Mouse (Mus musculus): ENCODE results near the gene Ripply3. TPM values are rescaled to one million over a fixed set of nuclear protein-coding genes. Genes with fewer than 3 reads are reported as not detected.

The Ripply3 gene
- polyA plus RNA-seq (2012; ENCODE audit: insufficient read depth, insufficient read length, missing spikeins), result not detected in 2 replicates

GRCm38 (mm10) chr16:94327781-94328711 is at the start of gene Ripply3:
Gene Ripply3, plus strand, starts transcription at chr16:94328420.
- Histone ChIP-seq H3K4me3 (ENCODE audit: insufficient read depth, low read length) (peak within 1 kb of the TSS; percentile 41), H3K27ac (ENCODE audit: insufficient read depth, low read depth, low read length) (no peak within 1 kb of the TSS), H3K4me1 (ENCODE audit: control insufficient read depth, insufficient read depth, low read length) (peaks cover 3% of the 10 kb centered on the region; the same call in 1 of the 2 replicates)
- TF ChIP-seq POLR2A (IDR thresholded peaks at IDR 0.05; ENCODE audit: borderline replicate concordance, low read depth, low read length), result no peak
- no peak for TF ChIP-seq CTCF (IDR thresholded peaks at IDR 0.05; ENCODE audit: low read depth, low read length)

GRCm38 (mm10) chr16:94283972-94284371 is 44.2 kb upstream of the Ripply3 start:
- H3K4me3 ChIP-seq (ENCODE audit: insufficient read depth, low read length), result no peak overlapping the region
- H3K4me1 ChIP-seq (ENCODE audit: control insufficient read depth, insufficient read depth, low read length), result no peaks in the 10 kb centered on the region; the same call in 1 of the 2 replicates
- TF ChIP-seq CTCF (IDR thresholded peaks at IDR 0.05; ENCODE audit: low read depth, low read length) (no peak), POLR2A (IDR thresholded peaks at IDR 0.05; ENCODE audit: borderline replicate concordance, low read depth, low read length) (no peak)
- H3K27ac ChIP-seq (ENCODE audit: insufficient read depth, low read depth, low read length), result no peak overlapping the region

- Histone ChIP-seq H3K27ac (ENCODE audit: insufficient read depth, low read depth, low read length) (no peak overlapping the region), H3K4me3 (ENCODE audit: insufficient read depth, low read length) (no peak overlapping the region), H3K4me1 (ENCODE audit: control insufficient read depth, insufficient read depth, low read length) (peaks cover 4% of the 10 kb centered on the region)
- TF ChIP-seq POLR2A (IDR thresholded peaks at IDR 0.05; ENCODE audit: borderline replicate concordance, low read depth, low read length) (no peak), CTCF (IDR thresholded peaks at IDR 0.05; ENCODE audit: low read depth, low read length) (no peak)
Measured at GRCm38 (mm10) chr16:94287826-94288225, 40.4 kb upstream of the Ripply3 start.

GRCm38 (mm10) chr16:94289138-94290072 is 38.8 kb upstream of the Ripply3 start:
- peaks cover 4% of the 10 kb centered on the region for H3K4me1 ChIP-seq (ENCODE audit: control insufficient read depth, insufficient read depth, low read length)
- peak overlapping the region; percentile 69 for H3K4me3 ChIP-seq (ENCODE audit: insufficient read depth, low read length)
- TF ChIP-seq CTCF (IDR thresholded peaks at IDR 0.05; ENCODE audit: low read depth, low read length), result no peak
- TF ChIP-seq POLR2A (IDR thresholded peaks at IDR 0.05; ENCODE audit: borderline replicate concordance, low read depth, low read length), result no peak
- no peak overlapping the region for H3K27ac ChIP-seq (ENCODE audit: insufficient read depth, low read depth, low read length)

GRCm38 (mm10) chr16:94290073-94290999 is 37.9 kb upstream of the Ripply3 start:
- Histone ChIP-seq H3K4me3 (ENCODE audit: insufficient read depth, low read length) (peak overlapping the region; percentile 69), H3K4me1 (ENCODE audit: control insufficient read depth, insufficient read depth, low read length) (peaks cover 4% of the 10 kb centered on the region), H3K27ac (ENCODE audit: insufficient read depth, low read depth, low read length) (no peak overlapping the region)
- TF ChIP-seq POLR2A (IDR thresholded peaks at IDR 0.05; ENCODE audit: borderline replicate concordance, low read depth, low read length) (no peak), CTCF (IDR thresholded peaks at IDR 0.05; ENCODE audit: low read depth, low read length) (no peak)

GRCm38 (mm10) chr16:94291141-94291540 is 37.1 kb upstream of the Ripply3 start:
- TF ChIP-seq CTCF (IDR thresholded peaks at IDR 0.05; ENCODE audit: low read depth, low read length) (no peak), POLR2A (IDR thresholded peaks at IDR 0.05; ENCODE audit: borderline replicate concordance, low read depth, low read length) (no peak)
- H3K4me1 ChIP-seq (ENCODE audit: control insufficient read depth, insufficient read depth, low read length), result peaks cover 4% of the 10 kb centered on the region
- H3K27ac ChIP-seq (ENCODE audit: insufficient read depth, low read depth, low read length), result no peak overlapping the region
- no peak overlapping the region for H3K4me3 ChIP-seq (ENCODE audit: insufficient read depth, low read length)

- no peaks in the 10 kb centered on the region for H3K4me1 ChIP-seq (ENCODE audit: control insufficient read depth, insufficient read depth, low read length)
- H3K4me3 ChIP-seq (ENCODE audit: insufficient read depth, low read length), result no peak overlapping the region
- no peak overlapping the region for H3K27ac ChIP-seq (ENCODE audit: insufficient read depth, low read depth, low read length)
- TF ChIP-seq CTCF (IDR thresholded peaks at IDR 0.05; ENCODE audit: low read depth, low read length) (no peak), POLR2A (IDR thresholded peaks at IDR 0.05; ENCODE audit: borderline replicate concordance, low read depth, low read length) (no peak)
Measured at GRCm38 (mm10) chr16:94298081-94298480, 30.1 kb upstream of the Ripply3 start.

- Histone ChIP-seq H3K4me3 (ENCODE audit: insufficient read depth, low read length) (no peak overlapping the region), H3K4me1 (ENCODE audit: control insufficient read depth, insufficient read depth, low read length) (no peaks in the 10 kb centered on the region)
Measured at GRCm38 (mm10) chr16:94299210-94299609, 29.0 kb upstream of the Ripply3 start.

More at GRCm38 (mm10) chr16:94299210-94299609, 29.0 kb upstream of the Ripply3 start:
- no peak overlapping the region for H3K27ac ChIP-seq (ENCODE audit: insufficient read depth, low read depth, low read length)
- TF ChIP-seq CTCF (IDR thresholded peaks at IDR 0.05; ENCODE audit: low read depth, low read length) (no peak), POLR2A (IDR thresholded peaks at IDR 0.05; ENCODE audit: borderline replicate concordance, low read depth, low read length) (no peak)
